Mouse (Mus musculus) megakaryocyte, embryonic 14.5 days (primary cell): Measurements from ENCODE around the gene Msx3.

Source experiments
- FLI1 ChIP-seq: IDR thresholded peaks from 2 replicates; pipeline ENCODE4 v1.6.1; 2012; ENCODE audit warnings: low read length, inconsistent platforms, mixed read lengths
- GATA1 ChIP-seq: IDR thresholded peaks from 3 replicates; pipeline ENCODE4 v1.6.1; 2012; ENCODE audit warnings: mixed read lengths, low read length, inconsistent platforms, borderline replicate concordance

DNA sequence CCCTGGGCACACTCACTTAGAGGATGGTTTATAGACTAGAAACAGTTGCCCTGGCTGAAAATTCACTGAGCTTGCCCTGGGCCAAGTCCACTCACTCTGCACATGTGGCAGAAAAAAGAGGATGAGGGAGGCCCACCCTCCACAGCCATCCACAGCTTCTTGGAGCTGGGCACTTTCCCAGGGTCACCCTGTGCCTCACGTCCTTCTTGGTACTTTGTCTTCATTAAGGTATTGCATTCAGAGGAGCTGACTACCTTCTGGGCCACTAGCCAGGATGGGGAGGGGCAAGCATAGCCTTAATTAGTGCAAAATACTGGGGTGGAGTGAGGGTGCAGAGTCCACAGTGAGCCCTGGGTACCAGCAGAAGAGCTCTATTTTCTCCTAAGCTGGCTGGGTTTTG, 46.7 kb upstream of the Msx3 start:
- no peak for TF ChIP-seq GATA1
- TF ChIP-seq FLI1, result no peak
